Mouse (Mus musculus) brain, adult 2 months (tissue): ENCODE results near the gene Stpg1.

Source experiments
- DNase-seq: peaks from one replicate; pipeline ENCODE4 v3.0.0; 2011; ENCODE audit warnings: low read depth, low spot score

The Stpg1 gene

DNA sequence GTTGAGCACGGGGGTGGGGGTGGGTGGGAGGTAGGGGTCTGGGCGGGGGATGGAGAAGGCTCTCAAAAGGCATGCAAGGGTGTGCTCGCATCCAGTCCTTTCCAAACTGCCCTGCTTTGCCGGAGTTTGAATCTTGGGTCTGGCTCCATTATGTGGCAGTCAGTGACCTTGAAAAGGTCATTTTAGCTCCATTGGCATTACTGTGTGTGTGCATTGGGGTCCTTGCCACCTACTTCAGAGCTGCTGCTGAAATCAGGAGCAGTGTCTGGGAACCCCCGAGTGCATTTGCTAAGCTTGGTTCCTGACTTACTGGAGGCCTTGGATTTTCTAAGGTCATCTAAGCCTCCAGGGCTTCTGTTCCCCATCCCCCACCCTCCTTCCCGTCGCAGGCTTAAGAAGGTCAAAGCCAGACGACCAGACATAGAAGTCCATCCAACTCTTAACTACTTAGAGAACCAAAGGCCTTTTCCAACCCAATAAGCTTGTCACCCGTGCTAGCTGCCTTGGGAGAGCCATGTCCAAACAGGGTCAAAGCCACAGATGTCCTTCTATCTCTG lies 54.0 kb downstream of the Stpg1 start:
- no peak for DNase-seq

DNA sequence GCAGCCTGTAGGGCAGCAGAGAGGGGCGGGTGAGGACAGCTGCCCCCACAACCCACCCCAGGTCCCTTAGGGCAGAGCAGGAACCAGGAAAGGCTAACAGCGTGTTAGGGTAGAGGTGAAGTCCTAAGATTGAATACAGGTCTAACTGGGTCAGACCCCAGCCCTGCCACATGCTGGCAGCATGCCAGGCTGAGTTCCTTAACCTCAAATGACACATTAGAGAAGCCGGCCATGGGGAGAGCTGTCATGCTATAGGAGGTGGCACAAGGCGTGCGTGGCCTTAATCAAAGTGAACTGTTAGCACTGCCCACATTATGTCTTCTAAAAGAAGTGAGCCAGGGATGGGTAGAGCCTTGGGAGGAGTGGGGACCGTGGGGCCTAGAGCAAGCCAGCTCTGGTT lies 54.7 kb downstream of the Stpg1 start:
- no peak for DNase-seq

DNA sequence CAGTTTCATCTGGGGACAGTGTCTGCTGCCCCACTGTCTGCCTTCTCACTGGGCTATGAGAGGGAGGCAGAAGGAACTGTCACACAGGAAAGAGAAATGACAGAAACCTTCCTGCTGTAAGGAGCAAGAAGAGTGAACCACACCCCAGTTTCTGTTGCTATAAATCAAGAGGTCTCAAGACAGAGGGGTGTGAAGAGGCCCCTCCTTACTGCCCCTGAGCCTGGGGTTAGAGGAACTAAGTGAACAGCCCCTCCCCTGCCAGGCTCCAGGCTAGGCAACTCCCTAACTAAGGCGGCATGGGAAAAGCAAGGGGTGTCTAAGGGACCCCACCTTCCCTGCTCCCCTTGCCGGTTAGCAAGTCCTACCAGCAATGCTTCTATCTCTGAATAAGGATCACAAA lies 69.2 kb downstream of the Stpg1 start:
- no peak for DNase-seq

DNA sequence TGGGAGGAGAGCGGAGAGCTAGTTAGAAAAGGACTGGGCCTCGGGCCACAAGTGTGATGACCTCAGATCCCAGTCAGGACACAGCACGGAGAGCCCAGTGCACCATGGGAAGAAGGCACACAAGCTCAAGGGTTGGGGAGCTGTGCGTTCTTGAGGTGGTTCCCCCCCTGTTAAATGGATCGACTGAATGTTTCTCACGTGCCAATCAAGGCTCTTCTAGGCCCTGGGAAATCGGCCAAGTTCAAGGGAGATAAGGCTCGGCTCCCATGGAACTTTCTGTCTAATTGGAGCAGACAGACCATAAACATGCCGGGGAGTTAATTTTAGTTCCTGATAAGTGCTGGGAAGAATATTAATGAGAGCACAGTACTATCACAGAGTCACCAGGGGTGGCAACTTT lies 70.8 kb downstream of the Stpg1 start:
- DNase-seq = no peak

DNA sequence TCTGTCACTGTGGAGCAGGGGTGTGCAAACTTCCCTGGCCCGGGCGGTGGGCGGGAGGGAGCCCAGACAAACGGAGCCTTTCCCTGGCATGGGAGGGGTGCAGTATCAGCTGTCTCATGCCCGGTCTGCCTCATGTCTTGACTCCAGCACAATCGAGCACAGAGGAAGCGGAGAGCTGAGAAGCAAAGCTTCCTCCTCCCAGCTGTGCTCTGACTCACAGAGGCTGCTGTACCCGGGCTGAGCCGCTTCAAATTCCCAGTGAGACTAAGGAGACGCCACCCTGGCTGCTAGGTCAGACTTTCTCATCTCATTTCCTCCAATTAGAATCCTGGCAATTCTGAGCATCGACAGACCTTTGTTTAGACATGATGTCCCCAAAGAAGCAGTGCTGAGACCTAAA lies 72.5 kb downstream of the Stpg1 start:
- peak; percentile 82 for DNase-seq

DNA sequence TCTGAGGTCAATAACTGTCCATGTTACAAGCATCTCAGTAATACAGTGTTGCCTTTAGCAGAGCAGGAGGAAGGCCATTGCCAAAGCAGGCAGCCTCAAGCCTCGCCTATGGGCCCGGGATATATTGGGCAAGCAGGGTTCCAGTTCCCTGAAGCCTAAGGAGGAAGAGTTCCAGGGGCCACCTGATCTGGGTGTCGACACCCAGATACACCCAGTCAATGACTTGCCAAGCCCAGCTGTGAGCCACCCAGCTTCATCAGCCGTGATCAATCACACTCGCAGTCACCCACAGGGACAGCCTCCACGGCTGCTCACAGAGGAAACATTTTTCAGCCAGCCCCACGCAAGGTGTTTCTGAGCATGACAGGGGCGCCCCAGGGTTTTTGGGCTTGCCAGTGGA lies 72.9 kb downstream of the Stpg1 start:
- DNase-seq = no peak

DNA sequence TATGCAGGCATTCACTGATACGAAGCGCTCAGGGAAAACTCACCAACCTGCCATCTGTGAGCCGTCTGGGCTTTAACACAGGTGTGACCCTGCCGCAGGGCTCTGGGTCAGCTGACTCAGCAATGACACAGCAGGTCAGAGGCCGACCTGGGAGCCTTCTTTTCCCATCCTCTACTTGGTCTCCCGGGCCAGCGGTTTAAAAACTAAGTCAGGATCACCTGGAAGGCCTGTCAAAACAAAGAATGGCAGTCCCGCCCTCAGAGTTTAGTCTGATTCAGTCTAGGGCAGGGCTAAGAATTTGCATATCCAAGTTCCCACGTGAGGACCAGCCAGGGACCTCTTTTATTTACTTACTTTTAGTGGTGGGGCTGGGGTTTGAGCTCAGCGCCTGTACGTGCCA lies 74.6 kb downstream of the Stpg1 start:
- no peak for DNase-seq

DNA sequence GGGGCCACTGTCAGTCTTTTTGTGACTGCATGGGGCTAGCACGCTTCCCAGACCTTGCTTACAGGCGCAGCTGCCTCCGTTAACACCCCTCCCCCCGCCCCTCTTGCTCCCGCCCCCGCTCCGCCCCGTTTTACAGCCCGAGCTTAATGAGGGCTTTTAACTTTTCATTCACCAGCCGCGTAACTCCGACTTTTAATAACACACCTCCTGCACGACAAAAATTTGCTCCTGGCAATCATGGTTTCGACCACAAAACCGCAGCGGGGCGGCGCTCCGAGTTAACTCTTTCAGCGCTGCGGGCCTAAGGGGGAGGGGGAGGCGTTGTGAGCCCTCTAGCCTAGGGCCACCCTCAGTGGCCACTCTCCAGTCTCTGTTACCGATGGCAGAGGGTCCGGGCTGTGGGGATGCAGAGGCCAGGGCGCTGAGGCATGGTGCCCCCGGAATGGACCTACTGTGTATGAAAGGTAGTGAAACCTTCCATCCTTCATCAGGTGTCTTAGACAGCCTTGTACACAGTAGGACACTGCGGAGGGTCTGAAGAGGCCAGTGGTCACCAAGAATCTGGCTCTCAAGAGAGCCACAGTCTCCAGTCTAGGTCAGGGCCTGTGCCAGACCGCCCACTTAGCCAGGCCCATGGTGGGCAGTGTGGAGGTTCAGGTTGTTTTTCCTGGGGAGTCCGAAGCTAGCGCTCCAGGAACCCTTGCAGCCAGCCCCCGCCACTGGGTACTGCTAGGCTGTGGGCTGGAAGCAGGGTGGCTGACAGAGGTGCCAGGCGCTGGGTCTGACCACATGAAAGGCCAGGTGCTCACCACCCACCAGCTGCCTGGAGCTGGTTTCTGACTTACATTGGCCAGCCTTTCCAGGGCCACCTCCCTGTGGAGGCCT lies 75.8 kb downstream of the Stpg1 start:
- DNase-seq = peak; percentile 44

DNA sequence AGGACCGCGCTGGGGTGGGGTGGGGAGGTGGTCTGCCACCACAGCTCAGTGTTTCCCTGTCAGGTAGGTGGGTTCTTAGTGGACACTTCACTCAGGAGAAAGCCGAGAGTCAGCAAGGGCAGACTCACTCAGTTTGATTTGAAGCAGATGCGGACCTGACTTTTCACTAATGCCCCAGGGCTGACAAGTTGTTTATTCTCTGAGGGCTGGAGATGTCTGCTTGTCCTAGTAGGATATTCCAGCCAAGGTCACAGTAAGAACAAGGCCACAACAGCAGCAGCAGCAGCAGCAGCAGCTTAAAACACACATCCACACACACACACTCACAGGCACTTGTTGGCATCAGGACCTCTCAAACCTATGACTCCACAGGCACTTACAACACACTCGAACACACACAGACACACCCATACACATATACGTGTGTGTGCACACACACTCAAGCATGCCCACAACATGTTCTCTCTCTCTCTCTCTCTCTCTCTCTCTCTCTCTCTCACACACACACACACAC lies 76.5 kb downstream of the Stpg1 start:
- no peak for DNase-seq

DNA sequence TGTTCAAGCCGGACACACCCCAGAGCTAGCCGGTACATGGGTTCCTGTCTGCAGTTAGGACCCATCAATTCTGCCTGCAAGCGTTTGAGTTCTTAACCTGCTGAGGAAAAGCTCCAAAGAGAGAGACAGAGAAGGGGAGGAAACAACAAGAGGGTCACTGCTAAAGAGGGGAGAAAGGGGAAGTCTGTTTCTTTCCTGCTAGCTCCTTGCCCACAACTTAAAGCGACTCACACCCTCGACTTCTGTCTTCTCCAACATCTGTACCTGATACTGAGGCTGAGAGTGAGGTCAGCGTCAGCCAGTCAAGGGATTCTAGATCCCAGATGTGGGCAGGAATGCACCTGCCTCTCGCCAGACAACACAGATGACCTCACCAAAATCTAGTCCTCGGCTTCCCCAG lies 77.7 kb downstream of the Stpg1 start:
- no peak for DNase-seq

DNA sequence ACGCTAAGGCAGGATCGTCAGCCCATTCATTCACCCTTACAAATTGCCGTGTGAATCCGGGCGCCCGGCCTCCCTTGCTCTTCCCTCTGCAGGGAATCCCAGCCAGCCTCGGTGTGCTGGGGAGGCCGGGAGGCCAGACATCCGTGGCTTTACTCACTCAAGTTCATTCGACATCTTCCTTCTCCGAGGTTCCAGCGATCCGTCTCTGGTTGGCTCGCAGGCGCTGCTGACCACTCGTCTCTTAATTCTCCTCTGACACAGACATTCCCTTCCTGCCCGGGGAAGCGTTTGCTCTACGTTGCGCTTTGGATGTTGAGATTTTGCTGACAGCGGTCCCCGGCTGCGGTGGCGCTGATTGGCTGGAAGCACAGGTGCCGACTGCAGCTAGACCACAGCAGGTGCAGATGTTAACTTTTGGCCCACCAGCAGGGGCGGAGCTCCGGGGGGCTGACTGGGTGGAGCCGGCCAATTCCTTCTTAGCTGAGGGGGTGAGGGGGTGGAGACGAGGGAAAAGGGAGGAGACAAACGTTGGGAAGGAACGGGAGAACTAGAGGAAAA lies 78.7 kb downstream of the Stpg1 start, which contains the start of gene Grhl3:
Grhl3 (minus strand) TSS at position 380 of the 558 bp plus-strand sequence.
- DNase-seq = peak; percentile 59

DNA sequence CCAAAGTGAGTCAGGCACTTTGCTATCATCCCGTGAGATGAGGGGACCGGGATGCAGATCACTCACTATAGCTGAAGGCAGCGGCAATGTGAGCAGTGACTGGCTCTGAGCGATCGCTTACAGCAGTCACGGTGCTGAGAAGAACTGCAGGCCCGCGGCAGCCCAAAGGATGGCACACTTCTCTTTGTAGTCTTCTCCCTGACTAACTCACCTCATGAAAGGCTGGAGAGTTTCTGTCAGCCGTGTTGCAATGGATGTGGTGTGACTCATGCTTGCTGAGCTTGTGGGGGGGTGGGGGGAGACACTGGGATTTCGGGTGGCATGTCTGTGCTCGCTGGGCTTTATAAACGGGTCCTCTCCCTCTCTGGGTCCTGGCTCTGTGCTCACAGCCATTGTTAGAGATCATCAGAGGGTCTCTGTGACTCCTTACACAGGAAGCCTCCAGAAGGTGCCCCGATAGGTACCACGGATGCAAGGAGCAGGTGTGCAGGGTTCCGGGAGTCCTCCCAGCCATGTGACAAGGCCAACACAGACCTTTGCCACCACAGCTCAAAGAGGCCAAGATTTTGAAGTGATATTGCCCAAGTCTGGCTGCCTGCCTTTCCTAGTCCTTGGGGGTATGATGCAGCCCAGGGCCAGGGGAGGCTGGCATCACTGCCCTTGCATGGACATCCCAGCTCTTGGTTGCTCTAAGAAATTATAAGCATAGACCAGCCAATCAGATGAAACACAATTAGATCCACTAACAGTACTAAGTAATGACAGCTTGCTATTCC lies 81.0 kb downstream of the Stpg1 start:
- peak; percentile 70 for DNase-seq

DNA sequence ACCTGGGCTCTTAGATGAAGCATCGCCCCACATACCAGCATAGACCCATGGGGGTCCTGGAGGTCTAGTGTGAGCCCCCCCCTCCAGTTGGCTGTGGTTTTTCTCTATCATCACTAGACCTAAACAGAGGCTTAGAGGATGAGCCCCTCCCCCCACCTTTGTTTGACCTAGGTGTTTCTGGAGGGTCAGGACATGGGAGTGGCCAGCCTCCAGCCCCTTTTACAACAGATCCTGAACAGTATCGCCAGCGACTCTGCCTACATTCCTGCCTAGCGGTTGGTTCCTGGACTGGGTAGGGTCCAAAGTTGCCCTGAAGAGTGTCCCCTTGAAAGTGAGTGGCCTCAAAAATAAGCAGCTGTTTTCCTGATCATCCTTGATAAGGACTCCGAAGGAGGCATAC lies 83.9 kb downstream of the Stpg1 start:
- DNase-seq = no peak

DNA sequence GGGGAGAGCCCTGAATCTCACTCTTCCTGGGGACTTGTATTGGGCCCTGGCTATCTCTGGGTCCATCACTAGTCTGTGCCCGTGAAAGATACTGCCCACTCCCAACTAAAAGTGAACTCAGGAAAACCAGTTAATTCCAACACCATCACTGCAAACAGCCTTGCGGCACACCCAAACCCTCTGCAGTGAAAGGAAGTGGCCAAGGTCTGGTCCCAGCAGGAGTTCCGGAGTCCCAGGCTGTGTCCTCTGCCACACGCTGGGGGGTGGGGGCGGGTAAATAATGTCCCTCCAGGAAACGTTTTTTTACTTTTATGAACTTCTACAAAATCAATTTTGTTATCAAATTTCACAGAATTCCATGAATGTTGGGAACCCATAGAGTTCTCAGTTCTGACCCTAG lies 85.1 kb downstream of the Stpg1 start:
- DNase-seq = no peak

DNA sequence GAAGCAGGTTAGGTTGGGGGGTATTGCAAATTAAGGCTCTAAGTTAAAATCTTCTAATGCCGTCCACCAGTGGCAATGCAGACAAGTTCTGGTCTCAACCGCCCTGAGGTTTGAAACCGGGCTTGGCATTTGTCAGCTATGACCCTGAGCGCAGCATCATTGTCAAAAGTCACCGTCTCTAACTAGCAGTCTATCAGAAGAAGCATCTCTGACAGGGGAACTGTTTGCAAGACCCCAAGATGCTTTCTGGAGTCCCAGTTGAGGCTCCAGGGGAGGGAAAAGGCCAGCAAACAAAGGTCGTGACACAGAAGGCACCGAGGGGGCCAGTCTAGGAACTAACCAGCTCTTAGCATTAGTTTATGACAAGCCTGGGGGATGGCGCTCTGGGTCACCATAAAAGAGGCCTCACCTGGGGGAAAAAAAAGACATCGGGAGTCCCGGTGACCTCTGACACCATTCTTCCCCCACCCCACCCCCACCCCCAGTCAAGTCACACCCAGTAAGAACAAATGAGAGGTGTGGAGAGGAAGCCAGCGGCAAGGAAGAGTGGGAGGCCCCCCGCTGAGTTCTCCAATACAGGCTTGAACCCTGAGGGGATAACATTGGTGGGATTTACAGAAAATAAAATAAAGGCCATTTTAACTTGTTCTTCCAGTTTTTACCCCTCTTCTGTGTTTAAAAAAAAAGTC lies 86.8 kb downstream of the Stpg1 start:
- DNase-seq = no peak

DNA sequence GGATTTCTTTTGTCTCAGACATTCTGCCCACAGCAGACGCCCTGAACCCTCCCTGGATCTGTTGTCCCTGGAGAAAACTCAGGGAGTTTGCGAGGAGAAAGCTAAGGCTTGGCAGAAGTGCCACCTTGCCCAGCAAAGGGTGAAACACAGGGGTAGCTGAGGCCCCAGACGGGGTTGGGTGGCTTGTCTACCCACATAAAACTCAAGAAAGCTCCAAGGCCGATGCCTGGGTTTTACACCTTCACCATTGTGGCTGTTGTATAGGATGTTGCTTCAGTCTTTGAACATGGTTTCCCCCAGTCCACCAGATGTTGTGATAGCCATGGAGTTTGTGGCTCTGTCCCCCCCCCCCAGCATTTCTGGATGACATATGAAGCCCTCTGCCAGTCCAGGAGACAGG lies 90.2 kb downstream of the Stpg1 start:
- DNase-seq = no peak
